Mouse (Mus musculus) MEL (cell line): ENCODE data around the gene Shisal2b.

Source experiments
- BHLHE40 ChIP-seq: IDR thresholded peaks from 2 replicates; pipeline ENCODE4 v1.6.1; 2012; ENCODE audit warnings: low read depth, mild to moderate bottlenecking, inconsistent platforms, low read length, improper control_type of control experiment, borderline replicate concordance
- CHD1 ChIP-seq: IDR thresholded peaks from 2 replicates; pipeline ENCODE4 v1.6.1; 2012; ENCODE audit warnings: low read depth, mild to moderate bottlenecking, inconsistent platforms, low read length, improper control_type of control experiment
- CTCF ChIP-seq, 3 experiments: IDR thresholded peaks in 2 of 3; conservative IDR thresholded peaks in 1 of 3; 2 replicates each; pipeline ENCODE4 v1.5.1; 2011 to 2012; ENCODE audit warnings: low read length in 3 of 3, low read depth in 2 of 3, mild to moderate bottlenecking in 2 of 3, improper control_type of control experiment in 1 of 3, inconsistent platforms in 1 of 3, mixed read lengths in 1 of 3, moderate library complexity in 1 of 3; ENCODE audit not compliant: control insufficient read depth in 1 of 3, insufficient read depth in 1 of 3, poor library complexity in 1 of 3, severe bottlenecking in 1 of 3
- ELF1 ChIP-seq: IDR thresholded peaks from 2 replicates; pipeline ENCODE4 v1.6.1; 2014; ENCODE audit warnings: low read depth, mild to moderate bottlenecking, inconsistent platforms, low read length, improper control_type of control experiment, moderate library complexity
- EP300 ChIP-seq, 2 experiments: IDR thresholded peaks; 2 replicates each; pipeline ENCODE4 v1.6.1; 2011; ENCODE audit warnings: improper control_type of control experiment in 2 of 2, low read length in 2 of 2, low read depth in 1 of 2, mild to moderate bottlenecking in 1 of 2
- GABPA ChIP-seq: IDR thresholded peaks from 2 replicates; pipeline ENCODE4 v1.6.1; 2012; ENCODE audit warnings: low read depth, mild to moderate bottlenecking, inconsistent platforms, low read length, improper control_type of control experiment, moderate library complexity
- JUND ChIP-seq: IDR thresholded peaks from 2 replicates; pipeline ENCODE4 v1.6.1; 2011; ENCODE audit warnings: low read depth, mild to moderate bottlenecking, improper control_type of control experiment, low read length
- MXI1 ChIP-seq: IDR thresholded peaks from 2 replicates; pipeline ENCODE4 v1.6.1; 2011; ENCODE audit warnings: mild to moderate bottlenecking, low read depth, low read length, improper control_type of control experiment
- POLR2A ChIP-seq, 2 experiments: IDR thresholded peaks; 2 replicates each; pipeline ENCODE4 v1.6.1; 2011 to 2012; ENCODE audit warnings: low read length in 2 of 2, mild to moderate bottlenecking in 2 of 2, control low read depth in 1 of 2, improper control_type of control experiment in 1 of 2, low read depth in 1 of 2, moderate library complexity in 1 of 2; ENCODE audit not compliant: control insufficient read depth in 1 of 2, insufficient read depth in 1 of 2, poor library complexity in 1 of 2
- RAD21 ChIP-seq: IDR thresholded peaks from 2 replicates; pipeline ENCODE4 v1.6.1; 2011; ENCODE audit warnings: mild to moderate bottlenecking, low read depth, low read length, improper control_type of control experiment
- UBTF ChIP-seq: IDR thresholded peaks from 2 replicates; pipeline ENCODE4 v1.6.1; 2012; ENCODE audit warnings: low read depth, mild to moderate bottlenecking, inconsistent platforms, low read length, improper control_type of control experiment, moderate library complexity, borderline replicate concordance; ENCODE audit not compliant: insufficient read depth
- USF1 ChIP-seq: IDR thresholded peaks from 2 replicates; pipeline ENCODE4 v1.6.1; 2014; ENCODE audit warnings: low read depth, mild to moderate bottlenecking, inconsistent platforms, low read length, improper control_type of control experiment, moderate library complexity

- TF ChIP-seq JUND: no peak
- no peak for TF ChIP-seq POLR2A (IDR thresholded peaks at IDR 0.05; ENCODE audit: control insufficient read depth in 1 of 2, insufficient read depth in 1 of 2, low read depth in 1 of 2, low read length in 2 of 2, poor library complexity in 1 of 2)
- no peak for TF ChIP-seq CTCF (IDR thresholded peaks at IDR 0.05 in 2 of 3, conservative IDR thresholded peaks at IDR 0.05 in 1 of 3; ENCODE audit: control insufficient read depth in 1 of 3, insufficient read depth in 1 of 3, low read depth in 2 of 3, low read length in 3 of 3, poor library complexity in 1 of 3, severe bottlenecking in 1 of 3)
- TF ChIP-seq ELF1: no peak
- TF ChIP-seq UBTF: no peak
- TF ChIP-seq MXI1: no peak
- TF ChIP-seq CHD1: no peak
- TF ChIP-seq USF1: no peak
- no peak for TF ChIP-seq EP300 (IDR thresholded peaks at IDR 0.05; ENCODE audit: low read depth in 1 of 2, low read length in 2 of 2)
- TF ChIP-seq RAD21: no peak
- TF ChIP-seq GABPA: no peak
- TF ChIP-seq BHLHE40: no peak
These were observed 20.2 kb downstream of the Shisal2b start for GRCm38 (mm10) chr13:104843295-104844089.
